Comparison of ENCODE assay signal across 24 mouse cellular contexts in the genomic region with DNA sequence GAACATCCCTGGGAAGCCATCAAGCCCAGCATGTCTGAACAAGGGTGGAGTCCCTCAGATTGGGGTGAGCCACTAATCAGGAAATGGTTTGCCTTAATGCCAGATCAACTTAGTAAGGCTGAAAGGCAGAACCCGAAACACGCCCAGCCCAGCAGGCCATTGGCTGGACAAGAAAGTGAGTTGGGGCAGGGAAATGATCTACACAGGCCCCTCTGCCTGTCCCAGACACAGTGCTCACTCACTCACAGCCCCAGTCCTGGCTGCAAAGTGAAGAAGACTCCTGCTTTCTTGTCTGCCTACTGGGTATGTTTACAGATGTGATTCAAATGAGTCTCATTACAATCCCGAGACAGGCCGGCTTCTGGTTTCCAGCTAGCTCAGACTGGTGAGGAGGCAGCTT. TPM values are rescaled to one million over a fixed set of nuclear protein-coding genes. Genes with fewer than 3 reads are reported as not detected.
DNase-seq lines count a peak whose midpoint lies in the region; ATAC-seq and TF ChIP-seq lines count a peak whose summit lies in the region.
"Had no signal": no experiment of that assay in that cellular context is flagged by ENCODE, and none has a peak within 500 bp of the region (broad histone marks: within the 10 kb centered on the region; RNA-seq: fewer than 3 reads in every experiment).

No protein-coding gene starts in this region.

- no peaks in the 10 kb centered on the region for H3K9me3 ChIP-seq in forebrain, embryonic 13.5 days (replicated peaks)
- H3K9me3 ChIP-seq: forebrain, embryonic 10.5 days; G1E; heart, embryonic 10.5 days; heart, embryonic 15.5 days; kidney, embryonic 15.5 days; limb, embryonic 12.5 days; lung, embryonic 15.5 days; midbrain, embryonic 13.5 days had no signal

- no peak for TF ChIP-seq CTCF in gastrocnemius, adult 2 months (IDR thresholded peaks at IDR 0.05)

- H3K36me3 ChIP-seq in forebrain, embryonic 13.5 days (ENCODE audit: poor library complexity, severe bottlenecking), result no peaks in the 10 kb centered on the region
- H3K36me3 ChIP-seq: heart, embryonic 15.5 days; kidney, embryonic 15.5 days; lung, embryonic 15.5 days; midbrain, embryonic 13.5 days had no signal

- H3K27me3 ChIP-seq in forebrain, embryonic 13.5 days, result no peaks in the 10 kb centered on the region
- H3K27me3 ChIP-seq: heart, embryonic 15.5 days; kidney, embryonic 15.5 days; limb, embryonic 12.5 days; lung, embryonic 15.5 days; midbrain, embryonic 13.5 days had no signal

- H3K4me1 ChIP-seq in forebrain, embryonic 13.5 days, result peaks cover 15% of the 10 kb centered on the region

- no peak overlapping the region for H3K9ac ChIP-seq in forebrain, embryonic 13.5 days
- H3K9ac ChIP-seq: heart, embryonic 15.5 days; kidney, embryonic 15.5 days; limb, embryonic 12.5 days; lung, embryonic 15.5 days; midbrain, embryonic 13.5 days had no signal

- no peak overlapping the region for H3K4me2 ChIP-seq in forebrain, embryonic 13.5 days
- H3K4me2 ChIP-seq: heart, embryonic 15.5 days; kidney, embryonic 15.5 days; limb, embryonic 12.5 days; lung, embryonic 15.5 days; midbrain, embryonic 13.5 days had no signal

- WGBS in forebrain, embryonic 13.5 days, result 59% methylated on average over 4 of the region's 4 CpGs

- no peak overlapping the region for H3K4me3 ChIP-seq in gastrocnemius, adult 2 months
- no peak overlapping the region for H3K4me3 ChIP-seq in forebrain, embryonic 13.5 days
- H3K4me3 ChIP-seq: forebrain, embryonic 10.5 days; heart, embryonic 10.5 days; heart, embryonic 15.5 days; kidney, embryonic 15.5 days; limb, embryonic 12.5 days; lung, embryonic 15.5 days; midbrain, embryonic 13.5 days had no signal

- DNase-seq in gastrocnemius, adult 2 months, result no peak
- no peak for DNase-seq in gastrocnemius, postnatal 36 days
- peak; percentile 89 for DNase-seq in R1 (ENCODE audit: low read depth, low spot score)
- DNase-seq in spleen, adult 18-20 months, result no peak
- no peak for DNase-seq in right cerebral cortex, postnatal 4 days
- DNase-seq: adrenal gland, postnatal 14 days; cerebellum, adult 11-12 months; cerebellum, postnatal 10 days; gastrocnemius, postnatal 14 days; heart, adult 11 months; kidney, adult 18-20 months; kidney, postnatal 25 days; thymus, postnatal 25 days had no signal

- intact Hi-C loops in gastrocnemius, adult 2 months (cut with DNase I), result no loop called here
- intact Hi-C loops in gastrocnemius, postnatal 36 days (cut with DNase I), result no loop called here

- ATAC-seq in monocyte, adult 5-6 weeks (replicated peaks; ENCODE audit: insufficient number of reproducible peaks, low FRiP score, low TSS enrichment, poor library complexity, severe bottlenecking), result peak; percentile 55
- ATAC-seq in forebrain, embryonic 13.5 days, result no peak
- ATAC-seq: hindbrain, embryonic 16.5 days; midbrain, embryonic 13.5 days had no signal

- peak overlapping the region; percentile 70 for H3K27ac ChIP-seq in gastrocnemius, adult 2 months
- H3K27ac ChIP-seq in forebrain, embryonic 13.5 days, result no peak overlapping the region
- H3K27ac ChIP-seq: forebrain, embryonic 10.5 days; heart, embryonic 10.5 days; heart, embryonic 15.5 days; kidney, embryonic 15.5 days; limb, embryonic 12.5 days; lung, embryonic 15.5 days; midbrain, embryonic 13.5 days had no signal

RNA-seq across cellular contexts. Expression of a gene that starts 37.4 kb away (rescaled TPM):
- 100 to 1,000 TPM; 221 to 296 TPM for total RNA-seq in gastrocnemius, adult 2 months (2021)
- total RNA-seq in gastrocnemius, postnatal 36 days (2021), result 100 to 1,000 TPM; 233 to 261 TPM
- 184 to 237 TPM (median 196 TPM) in 3 replicates for total RNA-seq in monocyte, adult 5-6 weeks (2017)
- 239 and 254 TPM in 2 replicates for polyA plus RNA-seq in forebrain, embryonic 13.5 days (2015; fragmentation: Nextera tagmentation; extraction: Ambion mirVana)
